13 mouse cellular contexts compared by ENCODE assay signal in genomic region chr11:117954819-117955218, GRCm38 (mm10). TPM values are rescaled to one million over a fixed set of nuclear protein-coding genes. Genes with fewer than 3 reads are reported as not detected.
DNase-seq lines count a peak whose midpoint lies in the region; ATAC-seq and TF ChIP-seq lines count a peak whose summit lies in the region.
"Had no signal": no experiment of that assay in that cellular context is flagged by ENCODE, and none has a peak within 500 bp of the region (broad histone marks: within the 10 kb centered on the region; RNA-seq: fewer than 3 reads in every experiment).

No protein-coding gene starts in this region.

- WGBS in cerebellum, adult 2 months = 68% methylated on average over 9 of the region's 9 CpGs
- 77% methylated on average over 9 of the region's 9 CpGs for WGBS in kidney, embryonic 15.5 days

- H3K36me3 ChIP-seq in kidney, embryonic 15.5 days = no peaks in the 10 kb centered on the region

- no peak overlapping the region for H3K9ac ChIP-seq in kidney, embryonic 15.5 days
- H3K9ac ChIP-seq: lung, embryonic 14.5 days had no signal

- no peaks in the 10 kb centered on the region for H3K27me3 ChIP-seq in cerebellum, adult 2 months (ENCODE audit: control insufficient read depth, insufficient read depth, low read length)
- H3K27me3 ChIP-seq in kidney, embryonic 15.5 days = no peaks in the 10 kb centered on the region

- DNase-seq in cerebellum, postnatal 14 days = peak; percentile 48 to 71
- no peak for DNase-seq in cerebellum, adult 2 months
- no peak for DNase-seq in kidney, postnatal 36 days
- DNase-seq in testis, postnatal 10 days (ENCODE audit: low spot score) = peak; percentile 66
- DNase-seq in testis, postnatal 14 days (ENCODE audit: low spot score) = no peak
- DNase-seq in spleen, postnatal 14 days (ENCODE audit: low spot score in 2 of 2) = no peak
- no peak for DNase-seq in left cerebral cortex, postnatal 25 days (ENCODE audit: low spot score in 2 of 2)
- DNase-seq: adrenal gland, postnatal 25 days; heart, postnatal 36 days; liver had no signal

- no peak for ATAC-seq in kidney, embryonic 15.5 days (replicated peaks; ENCODE audit: low FRiP score)

- no peak overlapping the region for H3K4me3 ChIP-seq in cerebellum, adult 2 months (replicated peaks; ENCODE audit: insufficient read depth, low read depth, low read length)
- H3K4me3 ChIP-seq in kidney, embryonic 15.5 days (replicated peaks) = no peak overlapping the region
- H3K4me3 ChIP-seq: erythroblast, embryonic 14.5 days had no signal

- no peak overlapping the region for H3K27ac ChIP-seq in cerebellum, adult 2 months (ENCODE audit: insufficient read depth, low read length)
- peak overlapping the region; percentile 63; the same call in 1 of the 2 replicates for H3K27ac ChIP-seq in kidney, embryonic 15.5 days

- no peaks in the 10 kb centered on the region; the same call in 1 of the 2 replicates for H3K4me1 ChIP-seq in cerebellum, adult 2 months (ENCODE audit: control insufficient read depth, insufficient read depth, low read length)
- H3K4me1 ChIP-seq in kidney, embryonic 15.5 days = peaks cover 66% of the 10 kb centered on the region

- H3K9me3 ChIP-seq in kidney, embryonic 15.5 days (replicated peaks) = no peaks in the 10 kb centered on the region

- no peak for TF ChIP-seq CTCF in cerebellum, adult 2 months (IDR thresholded peaks at IDR 0.05; ENCODE audit: borderline replicate concordance, insufficient read depth, low read depth, low read length)

- no peak for TF ChIP-seq POLR2A in cerebellum, adult 2 months (IDR thresholded peaks at IDR 0.05; ENCODE audit: borderline replicate concordance, insufficient read depth, low read length)

- intact Hi-C loops in left cerebral cortex, postnatal 25 days (cut with DNase I) = no loop called here

- no peak overlapping the region for H3K4me2 ChIP-seq in kidney, embryonic 15.5 days
- H3K4me2 ChIP-seq: lung, embryonic 14.5 days had no signal

RNA-seq across cellular contexts. Expression of gene Socs3, which starts 15.0 kb away (rescaled TPM):
- 1.6 and 2.1 TPM in 2 replicates for polyA plus RNA-seq in cerebellum, adult 2 months (2012; rRNA removed)
- 14.1 and 15.2 TPM in 2 replicates for polyA plus RNA-seq in kidney, embryonic 15.5 days (2015; fragmentation: Nextera tagmentation; extraction: Ambion mirVana)
- 1 to 10 TPM; 3.8 to 4.3 TPM for total RNA-seq in left cerebral cortex, postnatal 25 days (2021)

RNA-seq across cellular contexts. Expression of gene Pgs1, which starts 31.3 kb away (rescaled TPM):
- polyA plus RNA-seq in cerebellum, adult 2 months (2012; rRNA removed) = 70.5 and 76.5 TPM in 2 replicates
- polyA plus RNA-seq in kidney, embryonic 15.5 days (2015; fragmentation: Nextera tagmentation; extraction: Ambion mirVana) = 34.1 and 38.9 TPM in 2 replicates
- total RNA-seq in left cerebral cortex, postnatal 25 days (2021) = 10 to 100 TPM; 85.6 to 88.1 TPM

Comparison
In these comparisons a context has a peak if more than half of its experiments do, and no peak if none do; other contexts are left out.
1. DNase-seq: peak in cerebellum, postnatal 14 days (2 of 2) and testis, postnatal 10 days (single experiment); none in cerebellum, adult 2 months (0 of 2), kidney, postnatal 36 days (0 of 2), testis, postnatal 14 days (single experiment), spleen, postnatal 14 days (0 of 2) and left cerebral cortex, postnatal 25 days (0 of 2).